In the genomic region with DNA sequence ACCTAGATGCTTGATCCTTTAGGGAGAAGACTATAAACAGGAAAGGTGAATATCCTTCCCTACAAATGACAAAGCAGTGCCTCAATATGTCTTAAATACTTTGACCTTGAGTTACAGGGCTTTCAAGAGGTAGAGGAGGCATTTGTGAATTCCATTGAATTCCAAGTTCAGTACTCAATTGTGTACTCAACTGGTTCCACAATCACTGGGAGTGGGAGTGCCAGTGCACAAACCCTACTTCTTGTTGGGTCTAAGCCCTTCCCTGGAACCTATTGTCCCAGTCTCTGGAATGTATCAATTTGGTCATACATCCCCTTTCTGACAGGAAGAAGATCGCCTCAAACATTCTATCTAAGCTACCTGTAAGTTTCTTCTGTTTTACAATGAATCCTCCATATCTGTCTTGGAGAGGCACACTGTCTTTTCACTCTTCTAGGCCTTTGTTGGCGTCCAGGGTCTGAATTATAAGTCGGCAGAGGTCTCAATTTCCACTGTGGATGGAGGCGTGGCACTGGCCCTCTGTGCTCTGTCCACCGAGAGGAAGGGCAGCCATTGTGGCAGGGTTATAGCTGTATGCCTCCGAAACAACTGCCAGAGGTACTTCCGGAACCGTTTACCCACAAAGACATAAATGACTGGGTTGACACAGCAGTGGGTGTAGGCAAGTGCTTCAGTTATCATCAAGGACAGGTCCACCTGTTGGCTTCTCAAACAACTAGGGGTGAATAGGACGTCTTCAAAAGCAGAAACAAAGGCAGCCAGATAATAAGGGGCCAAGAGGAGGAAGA, we compare ENCODE assay signal across 1 mouse cellular context.
A peak's percentile ranks its signal among the peaks of the same experiment; 100 is the strongest.
TF ChIP-seq lines count a peak whose summit lies in the region.

No protein-coding gene starts in this region.

TF ChIP-seq in CH12.LX, 34 proteins besides CTCF, POLR2A, EP300 and RAD21:
- TF ChIP-seq MXI1 (IDR thresholded peaks at IDR 0.05; ENCODE audit: low read depth, low read length) (no peak), CHD1 (IDR thresholded peaks at IDR 0.05; ENCODE audit: low read depth, low read length) (no peak), BHLHE40 (IDR thresholded peaks at IDR 0.05; ENCODE audit: low read depth, low read length) (no peak), HCFC1 (IDR thresholded peaks at IDR 0.05; ENCODE audit: low read depth, low read length) (no peak), E2F4 (IDR thresholded peaks at IDR 0.05; ENCODE audit: insufficient replicate concordance, low read depth, low read length) (no peak), RCOR1 (conservative IDR thresholded peaks at IDR 0.05; ENCODE audit: low read depth, low read length) (no peak), POLR2AphosphoS2 (IDR thresholded peaks at IDR 0.05; ENCODE audit: low read depth, low read length) (no peak), UBTF (IDR thresholded peaks at IDR 0.05; ENCODE audit: low read depth, low read length) (no peak), TBP (conservative IDR thresholded peaks at IDR 0.05; ENCODE audit: low read depth, low read length) (0 out of 2 replicates have a peak, but pooled peaks have one; percentile 34), MAFK (IDR thresholded peaks at IDR 0.05; ENCODE audit: insufficient replicate concordance, low read length) (no peak), USF1 (IDR thresholded peaks at IDR 0.05; ENCODE audit: low read depth, low read length) (no peak), IRF4 (IDR thresholded peaks at IDR 0.05; ENCODE audit: low read depth, low read length) (peak; percentile 79), JUND (conservative IDR thresholded peaks at IDR 0.05; ENCODE audit: low read depth, low read length) (peak; percentile 68), ZMIZ1 (IDR thresholded peaks at IDR 0.05; ENCODE audit: low read depth, low read length) (no peak), ELF1 (IDR thresholded peaks at IDR 0.05; ENCODE audit: low read depth, low read length) (0 out of 2 replicates have a peak, but pooled peaks have one; percentile 46), ETS1 (conservative IDR thresholded peaks at IDR 0.05; ENCODE audit: low read depth, low read length) (0 out of 2 replicates have a peak, but pooled peaks have one; percentile 8), GABPA (IDR thresholded peaks at IDR 0.05; ENCODE audit: insufficient replicate concordance, low read depth, low read length) (no peak), TCF12 (IDR thresholded peaks at IDR 0.05; ENCODE audit: low read depth, low read length) (peak; percentile 74), JUN (IDR thresholded peaks at IDR 0.05; ENCODE audit: insufficient read depth, low read depth, low read length) (peak; percentile 27; the same call in 1 of the 2 replicates)
TF ChIP-seq in CH12.LX: peak in this region for 7.
